Mouse (Mus musculus) spleen, adult 2 months (tissue): ENCODE measurements around the gene Nudt15. TPM values are rescaled to one million over a fixed set of nuclear protein-coding genes. Genes with fewer than 3 reads are reported as not detected.
"Not testable (repeated sequence)": the region's sequence is repeated elsewhere in the genome, so short reads cannot be mapped to it uniquely, and the experiment has no call there.

ENCODE experiments used
- DNase-seq, 2 experiments: peaks; one replicate each; pipeline versions ENCODE4 v3.0.0 to v3.0.0-alpha.2; 2012 to 2021; ENCODE audit warnings: low spot score in 2 of 2, low read depth in 1 of 2
- H3K27ac ChIP-seq: fragments of 200-500 bp; 2 replicates; pipeline ENCODE4 v1.5.1; 2012; ENCODE audit warnings: low read length, inconsistent platforms; ENCODE audit not compliant: insufficient read depth
- H3K27me3 ChIP-seq: fragments of 200-500 bp; 2 replicates; pipeline ENCODE4 v1.6.1; 2012; ENCODE audit warnings: mild to moderate bottlenecking, moderate library complexity, low read length, inconsistent platforms; ENCODE audit not compliant: control insufficient read depth, insufficient read depth
- H3K36me3 ChIP-seq: fragments of 200-500 bp; 2 replicates; pipeline ENCODE4 v1.6.1; 2012; ENCODE audit warnings: mild to moderate bottlenecking, low read length, inconsistent platforms; ENCODE audit not compliant: control insufficient read depth, insufficient read depth
- H3K4me1 ChIP-seq: fragments of 200-500 bp; 2 replicates; pipeline ENCODE4 v1.6.1; 2011; ENCODE audit warnings: inconsistent platforms; ENCODE audit not compliant: control insufficient read depth, insufficient read depth, insufficient read length
- H3K4me3 ChIP-seq: fragments of 200-500 bp; 2 replicates; pipeline ENCODE4 v1.5.1; 2011; ENCODE audit warnings: mild to moderate bottlenecking, inconsistent platforms; ENCODE audit not compliant: insufficient read depth, insufficient read length; ENCODE audit errors: extremely low read depth
- CTCF ChIP-seq: fragments of 200-500 bp; IDR thresholded peaks from 2 replicates; pipeline ENCODE4 v1.5.1; 2011; ENCODE audit warnings: mild to moderate bottlenecking, inconsistent platforms; ENCODE audit not compliant: insufficient read depth, insufficient read length, insufficient replicate concordance; ENCODE audit errors: extremely low read depth
- POLR2A ChIP-seq: fragments of 200-500 bp; IDR thresholded peaks from 2 replicates; pipeline ENCODE4 v1.6.1; 2011; ENCODE audit warnings: low read depth, low read length, inconsistent platforms
- WGBS: fragments of 180-500 bp; shearing (Covaris S2); methylation state at CpG from one replicate; pipeline ENCODE4 v1.1.7; 2018; 5-methylcytosine and 5-hydroxymethylcytosine counted together
- polyA plus RNA-seq: library from polyadenylated mRNA; depleted of rRNA; stranded (reverse); fragments of >200 nt; gene quantifications from 2 replicates; pipeline ENCODE4 v1.2.3, GENCODE M21; 2012

Gene Nudt15
- polyA plus RNA-seq, 1 experiment = 2.3 TPM

GRCm38 (mm10) chr14:73535641-73536040 lies 12.4 kb downstream of the Nudt15 start:
- Histone ChIP-seq H3K36me3 (no peaks in the 10 kb centered on the region), H3K27ac (no peak overlapping the region), H3K27me3 (no peaks in the 10 kb centered on the region), H3K4me3 (no peak overlapping the region), H3K4me1 (no peaks in the 10 kb centered on the region)
- TF ChIP-seq POLR2A (no peak), CTCF (no peak)
- WGBS = 50% methylated on average over 2 of the region's 2 CpGs
- DNase-seq = no peak

GRCm38 (mm10) chr14:73533755-73534465 lies 14.1 kb downstream of the Nudt15 start:
- DNase-seq = no peak
- TF ChIP-seq POLR2A (no peak), CTCF (no peak)
- H3K36me3 ChIP-seq = no peaks in the 10 kb centered on the region
- no peaks in the 10 kb centered on the region for H3K27me3 ChIP-seq
- H3K4me3 ChIP-seq = no peak overlapping the region
- H3K4me1 ChIP-seq = no peaks in the 10 kb centered on the region
- 76% methylated on average over 6 of the region's 6 CpGs for WGBS
- H3K27ac ChIP-seq = no peak overlapping the region

DNA sequence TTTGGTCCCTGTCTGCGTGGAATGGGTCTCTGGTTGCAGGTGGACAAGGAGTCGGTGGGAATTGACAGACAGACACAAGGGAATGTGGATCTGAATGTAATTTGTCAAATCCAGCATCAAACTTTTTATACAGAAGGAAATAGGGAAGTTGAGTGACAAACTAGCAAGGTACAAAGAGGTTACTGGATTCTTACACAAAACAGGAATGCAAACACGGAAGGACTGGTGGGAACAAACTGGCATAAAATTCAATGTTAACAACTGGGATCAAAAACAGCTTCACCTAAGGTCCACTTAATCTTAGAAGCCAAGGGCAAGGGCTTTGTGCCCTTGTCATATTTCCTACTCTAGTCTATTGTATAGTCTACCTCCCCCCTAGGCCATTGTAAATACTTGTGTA lies 19.4 kb downstream of the Nudt15 start:
- H3K27me3 ChIP-seq, H3K4me1 ChIP-seq, H3K36me3 ChIP-seq, H3K27ac ChIP-seq, H3K4me3 ChIP-seq, DNase-seq: not testable (repeated sequence)
- 87% methylated on average over 3 of the region's 3 CpGs for WGBS

GRCm38 (mm10) chr14:73524766-73525448 lies 23.1 kb downstream of the Nudt15 start, which contains the start of gene Sucla2:
Gene Sucla2 (plus strand): TSS chr14:73525319.
- Histone ChIP-seq H3K36me3 (peaks cover 1% of the 10 kb centered on the region; the same call in 1 of the 2 replicates), H3K4me3 (peak within 1 kb of the TSS; percentile 54), H3K27me3 (no peaks in the 10 kb centered on the region), H3K27ac (peak within 1 kb of the TSS; percentile 94), H3K4me1 (peaks cover 2% of the 10 kb centered on the region; the same call in 1 of the 2 replicates)
- peak; percentile 88 to 93 for DNase-seq
- no peak for TF ChIP-seq POLR2A
- peak; percentile 100 for TF ChIP-seq CTCF
- 2% methylated on average over 41 of the region's 41 CpGs for WGBS

DNA sequence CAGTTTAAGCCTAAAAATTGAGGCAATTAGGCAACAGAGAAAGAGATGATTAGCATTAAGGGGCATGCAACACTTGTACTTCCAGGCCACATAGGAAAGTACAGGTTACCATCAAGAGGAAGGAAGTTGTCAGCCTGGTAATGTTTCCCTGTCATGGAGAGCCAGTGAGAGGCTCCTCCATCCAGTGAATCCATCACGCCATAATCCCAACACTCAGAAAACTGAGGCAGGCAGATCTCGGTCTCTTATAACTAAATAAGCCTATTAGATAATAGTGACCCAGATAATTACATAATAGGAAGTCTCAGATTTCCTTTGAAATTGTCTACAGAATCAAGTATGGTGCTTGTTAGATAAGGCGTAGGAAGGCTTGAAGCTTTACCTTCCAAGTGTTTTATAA lies 23.9 kb downstream of the Nudt15 start:
- Histone ChIP-seq H3K4me3 (no peak overlapping the region), H3K27ac (no peak overlapping the region), H3K36me3 (peaks cover 1% of the 10 kb centered on the region; the same call in 1 of the 2 replicates), H3K4me1 (peaks cover 2% of the 10 kb centered on the region; the same call in 1 of the 2 replicates), H3K27me3 (no peaks in the 10 kb centered on the region)
- TF ChIP-seq CTCF = no peak
- 72% methylated on average over 3 of the region's 3 CpGs for WGBS
- DNase-seq = no peak

- 1% methylated on average over 41 of the region's 41 CpGs for WGBS
- peaks cover 6% of the 10 kb centered on the region for H3K4me1 ChIP-seq
- TF ChIP-seq POLR2A (peak; percentile 39; the same call in 1 of the 2 replicates), CTCF (peak; percentile 100)
- H3K27ac ChIP-seq = no peak within 1 kb of the TSS; the same call in 1 of the 2 replicates
- DNase-seq = peak; percentile 81 to 87
- H3K36me3 ChIP-seq = peaks cover 7% of the 10 kb centered on the region; the same call in 1 of the 2 replicates
- no peaks in the 10 kb centered on the region for H3K27me3 ChIP-seq
- peak within 1 kb of the TSS; percentile 81 for H3K4me3 ChIP-seq
Observed at GRCm38 (mm10) chr14:73509765-73510423, 38.1 kb downstream of the Nudt15 start, which contains the start of gene Med4. Gene Med4 (plus strand): TSS chr14:73510025.
